Mouse (Mus musculus) liver, embryonic 14.5 days (tissue): Measurements from ENCODE around the gene Onecut3. TPM values are rescaled to one million over a fixed set of nuclear protein-coding genes. Genes with fewer than 3 reads are reported as not detected.

Source experiments
- ATAC-seq: fragments of 200-750 bp; cut with Nextera tagmentation; 2 replicates; pipeline ENCODE4 v1.8.0; 2017; ENCODE audit warnings: moderate number of reproducible peaks, mild to moderate bottlenecking, moderate library complexity; ENCODE audit not compliant: insufficient read depth
- DNase-seq, 3 experiments: peaks; one replicate each; pipeline ENCODE4 v3.0.0-alpha.2; 2012 to 2013; ENCODE audit warnings: low read depth in 3 of 3, low spot score in 3 of 3
- H3K27ac ChIP-seq: fragments of 300-500 bp; sonication (generic); 2 replicates; pipeline ENCODE4 v1.5.1; 2014; ENCODE audit warnings: moderate library complexity, mild to moderate bottlenecking, control low read depth, inconsistent platforms
- H3K27me3 ChIP-seq: fragments of 300-500 bp; sonication (generic); 2 replicates; pipeline ENCODE4 v1.6.1; 2014; ENCODE audit warnings: mild to moderate bottlenecking, low read length, moderate library complexity; ENCODE audit not compliant: control insufficient read depth, insufficient read depth
- H3K36me3 ChIP-seq: fragments of 300-500 bp; sonication (generic); replicated peaks from 2 replicates; pipeline ENCODE4 v1.6.1; 2014; ENCODE audit warnings: low read depth; ENCODE audit not compliant: control insufficient read depth, insufficient read depth
- H3K4me1 ChIP-seq, 2 experiments: fragments of 200-500 bp in 1 of 2; fragments of 300-500 bp in 1 of 2; sonication (generic) in 1 of 2; replicated peaks; 2 replicates each; pipeline ENCODE4 v1.6.1; 2012 to 2014; ENCODE audit warnings: antibody characterized with exemption in 1 of 2, inconsistent platforms in 1 of 2, low read length in 1 of 2; ENCODE audit not compliant: control insufficient read depth in 2 of 2, insufficient read depth in 2 of 2
- H3K4me2 ChIP-seq: fragments of 300-500 bp; sonication (generic); 2 replicates; pipeline ENCODE4 v1.6.1; 2014; ENCODE audit warnings: low read depth, mild to moderate bottlenecking, control low read depth, moderate library complexity
- H3K4me3 ChIP-seq, 2 experiments: fragments of 200-500 bp in 1 of 2; fragments of 300-500 bp in 1 of 2; sonication (generic) in 1 of 2; 2 replicates each; pipeline ENCODE4 v1.5.1; 2012 to 2014; ENCODE audit warnings: low read depth in 2 of 2, low read length in 2 of 2, mild to moderate bottlenecking in 2 of 2, control low read depth in 1 of 2, inconsistent platforms in 1 of 2, moderate library complexity in 1 of 2; ENCODE audit not compliant: insufficient read depth in 1 of 2
- H3K9ac ChIP-seq: fragments of 300-500 bp; sonication (generic); replicated peaks from 2 replicates; pipeline ENCODE4 v1.6.1; 2014; ENCODE audit warnings: mild to moderate bottlenecking, control low read depth, moderate library complexity
- H3K9me3 ChIP-seq: fragments of 300-500 bp; sonication (generic); 2 replicates; pipeline ENCODE4 v1.6.1; 2016; ENCODE audit warnings: low read length, mixed read lengths; ENCODE audit not compliant: control insufficient read depth
- CTCF ChIP-seq: IDR thresholded peaks from 2 replicates; pipeline ENCODE4 v1.5.1; 2016; ENCODE audit warnings: antibody characterized with exemption, low read depth, control low read depth
- EP300 ChIP-seq: IDR thresholded peaks from 2 replicates; pipeline ENCODE4 v1.6.1; 2016; ENCODE audit warnings: antibody characterized with exemption, low read depth
- WGBS: fragments of 180-500 bp; shearing (Covaris S2); extraction: QIAGEN DNeasy Blood & Tissue Kit; methylation state at CpG from one replicate; pipeline ENCODE4 v1.1.7; 2014; ENCODE audit not compliant: insufficient replicate concordance; 5-methylcytosine and 5-hydroxymethylcytosine counted together
- polyA plus RNA-seq, 2 experiments: library from polyadenylated mRNA; depleted of rRNA in 1 of 2; stranded (reverse) in 1 of 2; unstranded in 1 of 2; fragments of >200 nt; fragmentation: Nextera tagmentation in 1 of 2; extraction: Ambion mirVana in 1 of 2; gene quantifications; 2 replicates each; pipeline versions ENCODE4 v1.2.1 to v1.2.3; 2012 to 2014

Onecut3 gene
- polyA plus RNA-seq, 2 experiments, result 0.02 TPM; not detected in 1

DNA sequence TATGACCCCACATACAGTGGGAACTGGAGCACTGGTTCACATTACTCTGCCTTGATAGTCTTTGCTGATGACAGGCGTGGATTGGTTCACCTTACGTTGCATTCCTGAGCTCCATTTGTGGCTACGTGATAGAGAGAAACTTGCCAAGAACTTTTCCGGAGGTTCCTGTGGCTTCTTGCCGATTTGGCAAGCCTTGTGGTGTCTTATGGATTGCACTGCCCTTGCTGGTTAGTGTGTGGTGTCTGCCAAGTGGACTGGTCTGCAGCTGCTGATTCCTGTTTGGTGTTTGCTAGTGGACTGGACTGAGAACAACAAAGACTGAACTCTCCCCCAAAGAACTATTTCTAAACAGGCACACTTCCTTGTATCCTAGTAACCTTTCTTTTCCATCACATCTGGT, 39.9 kb upstream of the Onecut3 start:
- DNase-seq (no peak), ATAC-seq (no peak)
- WGBS, result 65% methylated on average over 5 of the region's 5 CpGs
- H3K9ac ChIP-seq, result no peak overlapping the region
- H3K4me2 ChIP-seq, result no peak overlapping the region
- no peaks in the 10 kb centered on the region for H3K36me3 ChIP-seq
- no peaks in the 10 kb centered on the region for H3K9me3 ChIP-seq
- peaks cover 6 to 7% of the 10 kb centered on the region in 2 experiments for H3K4me1 ChIP-seq
- H3K4me3 ChIP-seq, result no peak overlapping the region
- H3K27me3 ChIP-seq, result no peaks in the 10 kb centered on the region; the same call in 1 of the 2 replicates
- no peak overlapping the region for H3K27ac ChIP-seq
- TF ChIP-seq CTCF (no peak), EP300 (no peak)

- 63% methylated on average over 5 of the region's 5 CpGs for WGBS
- Histone ChIP-seq H3K9ac (no peak overlapping the region), H3K9me3 (no peaks in the 10 kb centered on the region), H3K27ac (no peak overlapping the region), H3K27me3 (peaks cover 5% of the 10 kb centered on the region), H3K36me3 (no peaks in the 10 kb centered on the region), H3K4me1 (peaks cover 2 to 3% of the 10 kb centered on the region in 2 experiments), H3K4me2 (no peak overlapping the region), H3K4me3 (no peak overlapping the region)
- DNase-seq (no peak), ATAC-seq (no peak)
- no peak for TF ChIP-seq CTCF
- no peak for TF ChIP-seq EP300
Measured at GRCm38 (mm10) chr10:80455697-80456096, 38.9 kb upstream of the Onecut3 start.

- WGBS, result 68% methylated on average over 10 of the region's 10 CpGs
- Histone ChIP-seq H3K27me3 (peaks cover 19% of the 10 kb centered on the region), H3K4me3 (no peak overlapping the region), H3K4me2 (no peak overlapping the region), H3K9me3 (no peaks in the 10 kb centered on the region), H3K36me3 (no peaks in the 10 kb centered on the region), H3K27ac (no peak overlapping the region), H3K9ac (no peak overlapping the region), H3K4me1 (no peaks in the 10 kb centered on the region)
- no peak for TF ChIP-seq EP300
- TF ChIP-seq CTCF, result no peak
- DNase-seq (no peak), ATAC-seq (no peak)
Measured at GRCm38 (mm10) chr10:80459236-80459635, 35.4 kb upstream of the Onecut3 start.

DNA sequence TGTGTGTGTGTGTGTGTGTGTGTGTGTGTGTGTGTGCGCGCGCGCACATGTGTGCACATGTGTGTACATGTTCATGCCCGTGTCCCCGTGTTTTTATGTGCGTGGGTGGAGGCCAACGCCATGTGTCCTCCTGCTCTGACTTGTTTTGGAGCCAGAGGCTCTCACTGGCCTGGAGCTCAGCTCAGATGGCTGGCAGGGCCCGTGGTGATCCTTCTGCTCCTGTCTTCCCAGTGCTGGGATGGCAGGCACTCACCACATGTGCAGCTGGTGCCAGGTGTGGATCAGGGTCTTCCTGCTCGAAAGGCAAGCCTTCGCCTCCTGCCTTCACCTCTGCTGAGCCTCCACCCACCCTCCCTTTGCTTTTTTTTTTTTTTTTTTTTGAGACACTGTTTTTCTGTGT, 35.0 kb upstream of the Onecut3 start:
- H3K27ac ChIP-seq, result no peak overlapping the region
- H3K9me3 ChIP-seq, result no peaks in the 10 kb centered on the region
- no peak for DNase-seq
- no peak overlapping the region for H3K4me2 ChIP-seq
- H3K36me3 ChIP-seq, result no peaks in the 10 kb centered on the region
- H3K9ac ChIP-seq, result no peak overlapping the region
- no peak overlapping the region for H3K4me3 ChIP-seq
- WGBS, result 76% methylated on average over 11 of the region's 11 CpGs
- H3K4me1 ChIP-seq, result no peaks in the 10 kb centered on the region
- no peak for TF ChIP-seq CTCF
- no peak for TF ChIP-seq EP300
- ATAC-seq, result no peak
- H3K27me3 ChIP-seq, result peaks cover 21% of the 10 kb centered on the region

DNA sequence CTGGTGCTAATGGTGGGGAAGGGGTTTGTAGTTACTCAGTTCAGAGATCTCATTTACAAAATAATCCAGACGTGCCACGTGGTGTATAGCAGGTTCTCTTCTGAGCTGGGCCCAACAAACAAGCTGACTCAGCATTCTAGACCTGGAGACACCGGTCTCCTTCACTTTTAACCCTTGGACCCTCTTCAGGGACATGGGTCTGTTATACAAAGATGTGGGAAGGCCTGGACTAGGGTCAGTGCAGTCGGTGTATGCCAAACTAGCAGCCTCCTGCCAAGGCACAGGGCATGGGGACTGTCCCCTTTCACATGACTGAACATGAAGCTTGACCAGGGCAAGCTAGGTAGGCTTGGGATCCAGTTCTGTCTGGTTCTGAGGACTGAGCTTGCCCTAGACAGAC, 34.3 kb upstream of the Onecut3 start:
- H3K4me2 ChIP-seq, result no peak overlapping the region
- DNase-seq (no peak), ATAC-seq (no peak)
- H3K9ac ChIP-seq, result no peak overlapping the region
- no peak overlapping the region for H3K27ac ChIP-seq
- H3K9me3 ChIP-seq, result no peaks in the 10 kb centered on the region
- H3K4me3 ChIP-seq, result no peak overlapping the region
- H3K27me3 ChIP-seq, result peaks cover 28% of the 10 kb centered on the region
- TF ChIP-seq EP300 (no peak), CTCF (no peak)
- no peaks in the 10 kb centered on the region for H3K36me3 ChIP-seq
- no peaks in the 10 kb centered on the region for H3K4me1 ChIP-seq
- 47% methylated on average over 4 of the region's 4 CpGs for WGBS
